Mouse (Mus musculus) effector memory CD4-positive, alpha-beta T cell, adult 5 months (primary cell): ENCODE results near the gene Riox2. TPM values are rescaled to one million over a fixed set of nuclear protein-coding genes. Genes with fewer than 3 reads are reported as not detected.

Experiments used
- polyA plus RNA-seq: library from polyadenylated mRNA; unstranded; fragments of 100-300 nt; shearing (Covaris generic); gene quantifications from one replicate; pipeline ENCODE4 v1.2.1, GENCODE M21; 2017

Riox2 gene
- polyA plus RNA-seq = 49.8 TPM

DNA sequence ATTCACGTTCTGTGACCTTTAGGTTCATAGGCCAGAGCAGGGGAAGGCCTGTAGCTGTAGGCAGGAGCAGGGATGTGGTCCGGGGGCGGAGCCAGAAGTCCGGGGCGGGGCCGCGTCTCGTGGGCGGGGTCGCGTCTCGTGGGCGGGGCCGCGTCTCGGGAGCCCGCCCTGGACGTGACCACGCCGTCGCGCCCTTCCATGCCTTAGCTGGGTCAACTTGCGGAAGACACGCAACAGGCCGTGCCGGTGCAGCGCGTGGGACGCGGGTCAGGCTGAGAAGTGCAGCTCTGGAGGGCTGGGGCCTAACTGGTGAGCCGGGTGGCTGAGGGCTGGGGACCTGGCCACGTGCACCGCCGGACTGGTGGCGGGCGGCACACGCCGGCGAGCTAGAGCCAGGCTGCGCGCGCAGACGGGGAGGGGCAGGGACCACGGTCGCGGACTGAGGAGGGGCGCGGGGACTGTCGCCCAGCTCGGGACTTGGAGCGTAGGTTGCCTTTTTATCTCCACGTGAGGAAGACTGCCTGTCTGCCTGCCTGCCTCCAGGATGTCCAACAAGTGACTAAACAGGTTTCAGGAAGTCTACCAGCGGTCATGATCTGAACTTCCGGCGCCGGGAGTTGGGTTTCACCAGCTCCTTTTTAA lies at the start of gene Riox2:
Riox2 (plus strand) TSS at position 139 of the 642 bp plus-strand sequence.

Other genes with a start within 250 kb of the Riox2 start
- gene Olfr201, start 199.1 kb upstream of the Riox2 start, polyA plus RNA-seq = not detected
- not detected for gene Olfr202, start 185.0 kb upstream of the Riox2 start, polyA plus RNA-seq
- not detected for gene Olfr203, start 172.9 kb upstream of the Riox2 start, polyA plus RNA-seq
- gene Olfr204, start 153.5 kb upstream of the Riox2 start, polyA plus RNA-seq = not detected
- not detected for gene Olfr205, start 140.6 kb upstream of the Riox2 start, polyA plus RNA-seq
- not detected for gene Olfr206, start 122.5 kb upstream of the Riox2 start, polyA plus RNA-seq
- not detected for gene Olfr209, start 107.8 kb upstream of the Riox2 start, polyA plus RNA-seq
- not detected for gene Gabrr3, start 64.4 kb upstream of the Riox2 start, polyA plus RNA-seq
- 6.4 TPM for gene Crybg3, start 129.2 kb downstream of the Riox2 start, polyA plus RNA-seq
- 3.7 TPM for gene Arl6, start 167.6 kb downstream of the Riox2 start, polyA plus RNA-seq